Mouse (Mus musculus): ENCODE results near the gene Shb. TPM values are rescaled to one million over a fixed set of nuclear protein-coding genes. Genes with fewer than 3 reads are reported as not detected.
A peak's percentile ranks its signal among the peaks of the same experiment; 100 is the strongest.

Shb gene
- polyA plus RNA-seq, 1 experiment from 2014 or later = 10.3 TPM

DNA sequence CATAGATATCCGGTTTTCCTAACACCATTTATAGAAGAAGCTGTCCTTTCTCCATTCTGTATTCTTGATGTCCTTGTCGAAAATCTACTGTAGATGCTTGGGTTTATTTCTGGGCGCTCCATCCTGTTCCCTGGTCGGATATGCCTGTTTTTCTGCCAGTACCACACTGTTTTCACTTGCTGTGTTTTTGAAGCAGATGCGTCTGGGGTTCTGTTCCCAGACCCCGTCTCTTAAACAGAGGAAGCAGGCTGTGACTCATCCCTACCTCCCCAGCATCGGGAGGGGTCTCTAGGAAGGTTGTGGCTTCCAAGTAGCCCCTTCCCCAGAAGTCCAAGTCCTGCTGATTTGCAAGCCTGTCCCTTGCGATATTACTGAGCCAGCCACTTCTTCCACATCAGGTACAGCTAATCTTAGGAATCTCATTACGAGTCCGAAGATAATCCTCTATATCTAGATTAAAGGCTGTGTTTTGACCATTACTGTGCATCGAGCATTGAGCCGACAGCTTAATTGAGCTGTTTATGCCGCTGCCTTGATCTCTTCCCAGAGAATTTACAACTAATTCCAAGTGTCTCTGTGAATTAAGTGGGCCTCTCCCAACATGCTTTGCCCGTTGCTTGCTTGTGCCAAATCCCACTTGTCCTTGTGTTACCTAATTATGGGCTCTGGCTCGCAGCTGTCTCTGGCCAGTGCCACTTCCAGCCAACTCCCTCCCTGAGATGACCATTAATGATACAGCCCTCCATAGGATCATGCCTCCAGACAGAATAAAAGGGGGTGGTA, 8.1 kb upstream of the Shb start:
- no peaks in the 10 kb centered on the region for H3K36me3 ChIP-seq
- no peak for ATAC-seq (ENCODE audit: low FRiP score, low read depth)
- no peaks in the 10 kb centered on the region for H3K9me3 ChIP-seq
- no peak overlapping the region for H3K27ac ChIP-seq
- H3K4me3 ChIP-seq = no peak overlapping the region
- H3K4me1 ChIP-seq = no peaks in the 10 kb centered on the region
- 59% methylated on average over 15 of the region's 15 CpGs for WGBS
- H3K4me2 ChIP-seq (replicated peaks) = no peak overlapping the region
- H3K9ac ChIP-seq = no peak overlapping the region
- no peaks in the 10 kb centered on the region for H3K27me3 ChIP-seq (replicated peaks)

DNA sequence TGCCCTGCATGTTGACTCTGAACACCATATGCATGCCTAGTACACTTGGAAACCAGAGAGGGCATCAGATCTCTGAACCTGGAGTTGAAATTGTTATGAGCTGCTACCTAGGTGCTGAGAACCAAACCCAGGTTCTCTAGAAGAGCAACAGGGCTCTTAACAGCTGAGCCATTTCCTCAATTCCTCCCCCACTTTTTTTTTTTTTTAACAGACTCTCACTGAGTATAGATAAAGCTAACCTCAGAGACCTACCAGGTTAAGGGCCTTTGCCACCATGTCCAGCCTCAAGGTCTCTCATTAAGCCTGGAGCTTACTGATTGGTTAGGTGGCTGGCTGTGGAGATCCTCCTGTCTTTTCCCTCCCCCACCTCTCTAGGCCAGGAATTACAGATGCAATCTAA, 6.9 kb upstream of the Shb start:
- no peak overlapping the region for H3K27ac ChIP-seq
- no peaks in the 10 kb centered on the region for H3K9me3 ChIP-seq
- H3K4me2 ChIP-seq (replicated peaks) = no peak overlapping the region
- no peaks in the 10 kb centered on the region for H3K36me3 ChIP-seq
- no peak overlapping the region for H3K9ac ChIP-seq
- no peaks in the 10 kb centered on the region for H3K4me1 ChIP-seq
- H3K27me3 ChIP-seq (replicated peaks) = no peaks in the 10 kb centered on the region
- H3K4me3 ChIP-seq = no peak overlapping the region
- no peak for ATAC-seq (ENCODE audit: low FRiP score, low read depth)

DNA sequence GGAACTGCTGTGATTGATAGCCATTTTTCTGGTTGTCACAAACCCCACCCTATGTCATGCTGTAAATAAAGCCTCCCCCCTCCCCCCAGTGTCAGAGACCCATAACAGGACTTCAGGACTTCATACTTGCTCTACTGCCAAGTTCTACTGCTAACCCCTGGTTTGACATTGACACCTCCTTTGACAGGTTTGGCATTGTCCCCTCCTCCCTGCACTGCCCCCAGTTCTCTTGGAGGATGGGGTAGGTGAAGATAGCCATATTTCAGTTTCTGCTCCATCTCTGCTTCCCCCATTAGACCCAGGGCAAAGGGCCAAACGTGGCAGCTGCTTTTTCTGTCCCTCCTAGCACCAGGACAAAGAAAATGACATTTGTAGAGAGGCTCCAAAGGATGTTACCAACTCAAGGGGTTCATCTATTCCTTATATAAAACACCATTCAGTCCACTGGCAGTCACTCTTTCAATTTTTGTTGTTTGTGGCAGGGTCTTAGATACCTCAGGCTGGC, 1.2 kb upstream of the Shb start:
- Histone ChIP-seq H3K4me3 (no peak overlapping the region), H3K36me3 (no peaks in the 10 kb centered on the region), H3K27me3 (replicated peaks) (no peaks in the 10 kb centered on the region; the same call in 1 of the 2 replicates), H3K4me2 (replicated peaks) (no peak overlapping the region), H3K9ac (no peak overlapping the region), H3K9me3 (no peaks in the 10 kb centered on the region), H3K4me1 (peaks cover 27% of the 10 kb centered on the region), H3K27ac (no peak overlapping the region)
- ATAC-seq (ENCODE audit: low FRiP score, low read depth) = no peak
- WGBS = 60% methylated on average over 1 of the region's 1 CpGs

DNA sequence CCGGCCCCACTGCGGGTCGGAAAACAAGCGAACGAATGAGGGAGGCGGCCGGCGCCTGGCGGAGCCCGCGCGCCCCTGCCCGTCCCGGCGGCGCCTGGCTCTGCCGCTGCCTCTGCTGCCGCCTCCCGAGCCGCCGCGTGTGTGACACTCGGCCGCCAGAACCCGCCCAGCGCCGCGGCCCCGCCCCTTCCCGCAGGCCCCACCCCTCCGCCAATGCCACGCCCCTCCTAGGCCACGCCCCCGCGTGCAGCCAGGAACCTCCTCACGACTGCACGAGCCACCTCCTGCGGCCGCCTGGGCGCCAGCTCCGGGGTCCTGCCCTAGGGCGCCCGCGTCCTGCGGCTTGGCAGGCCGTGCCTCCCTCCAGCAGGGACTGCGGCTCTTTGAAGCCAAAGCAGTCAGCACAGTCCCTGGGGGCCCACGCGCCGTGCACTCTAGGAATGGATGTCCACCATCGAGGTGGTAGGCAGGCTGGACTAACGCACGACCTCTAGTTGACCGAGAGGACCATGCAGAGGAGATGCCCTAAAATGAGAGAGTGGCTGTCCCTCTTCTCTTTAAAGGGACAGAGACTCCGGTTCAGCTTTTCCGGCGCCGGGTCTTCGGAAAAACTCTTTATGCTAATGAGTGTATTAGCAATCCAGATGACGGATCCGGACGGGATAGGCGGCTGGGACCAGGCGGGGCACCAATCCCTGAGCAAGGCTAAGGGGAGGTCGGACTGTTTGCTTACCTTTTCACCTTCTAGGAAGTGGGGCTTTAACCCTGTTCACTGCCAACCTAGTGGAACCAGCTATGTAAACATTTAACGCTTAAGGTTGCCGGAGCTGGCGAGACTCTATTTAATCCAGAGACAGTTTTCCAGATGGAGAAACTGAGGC, 1.4 kb downstream of the Shb start:
- H3K27ac ChIP-seq = peak overlapping the region; percentile 81
- peak overlapping the region; percentile 88 for H3K4me2 ChIP-seq (replicated peaks)
- peak; percentile 91 for ATAC-seq (ENCODE audit: low FRiP score, low read depth)
- H3K36me3 ChIP-seq = no peaks in the 10 kb centered on the region
- H3K4me1 ChIP-seq = peaks cover 41% of the 10 kb centered on the region
- under 1% methylated on average over 67 of the region's 68 CpGs for WGBS
- peaks cover 5% of the 10 kb centered on the region; the same call in 1 of the 2 replicates for H3K27me3 ChIP-seq (replicated peaks)
- peak overlapping the region; percentile 71 for H3K4me3 ChIP-seq
- H3K9me3 ChIP-seq = no peaks in the 10 kb centered on the region
- H3K9ac ChIP-seq = peak overlapping the region; percentile 88

DNA sequence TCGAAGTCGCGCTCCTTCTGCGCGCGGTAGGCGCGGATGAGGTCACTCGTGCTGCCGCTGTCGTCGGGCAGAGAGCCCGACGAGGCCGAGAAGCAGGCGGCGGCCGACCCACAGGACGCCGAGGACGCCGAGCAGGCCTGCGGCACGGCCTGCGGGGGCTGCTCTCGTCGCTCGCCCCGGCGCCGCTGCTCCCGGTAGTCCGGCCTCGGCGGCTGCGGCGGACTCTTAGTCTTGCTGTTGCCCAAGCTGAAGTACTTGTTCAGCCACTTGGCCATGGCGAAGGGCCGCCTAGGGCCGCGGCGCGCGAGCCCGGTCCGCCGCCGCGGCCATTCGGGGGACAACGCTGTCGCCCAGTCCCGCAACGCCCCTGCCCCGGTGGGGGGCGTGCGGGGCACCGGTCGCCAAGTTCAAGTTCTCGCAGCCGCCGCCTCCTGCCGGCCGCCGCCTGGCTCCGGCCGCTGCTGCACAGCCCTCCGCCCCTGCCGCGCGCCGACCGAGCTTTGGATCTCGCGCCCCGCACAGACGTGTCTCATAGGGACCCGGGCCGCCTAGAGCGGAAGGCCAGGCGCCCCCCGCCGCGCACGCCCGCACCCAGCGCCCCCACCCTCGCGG, 2.2 kb downstream of the Shb start:
- Histone ChIP-seq H3K27ac (no peak overlapping the region; the same call in 1 of the 2 replicates), H3K4me1 (peaks cover 41% of the 10 kb centered on the region), H3K27me3 (replicated peaks) (peaks cover 5% of the 10 kb centered on the region; the same call in 1 of the 2 replicates), H3K4me3 (peak overlapping the region; percentile 71), H3K36me3 (no peaks in the 10 kb centered on the region), H3K9me3 (no peaks in the 10 kb centered on the region), H3K4me2 (replicated peaks) (peak overlapping the region; percentile 88), H3K9ac (peak overlapping the region; percentile 88)
- peak; percentile 59 for ATAC-seq (ENCODE audit: low FRiP score, low read depth)
- under 1% methylated on average over 88 of the region's 89 CpGs for WGBS

DNA sequence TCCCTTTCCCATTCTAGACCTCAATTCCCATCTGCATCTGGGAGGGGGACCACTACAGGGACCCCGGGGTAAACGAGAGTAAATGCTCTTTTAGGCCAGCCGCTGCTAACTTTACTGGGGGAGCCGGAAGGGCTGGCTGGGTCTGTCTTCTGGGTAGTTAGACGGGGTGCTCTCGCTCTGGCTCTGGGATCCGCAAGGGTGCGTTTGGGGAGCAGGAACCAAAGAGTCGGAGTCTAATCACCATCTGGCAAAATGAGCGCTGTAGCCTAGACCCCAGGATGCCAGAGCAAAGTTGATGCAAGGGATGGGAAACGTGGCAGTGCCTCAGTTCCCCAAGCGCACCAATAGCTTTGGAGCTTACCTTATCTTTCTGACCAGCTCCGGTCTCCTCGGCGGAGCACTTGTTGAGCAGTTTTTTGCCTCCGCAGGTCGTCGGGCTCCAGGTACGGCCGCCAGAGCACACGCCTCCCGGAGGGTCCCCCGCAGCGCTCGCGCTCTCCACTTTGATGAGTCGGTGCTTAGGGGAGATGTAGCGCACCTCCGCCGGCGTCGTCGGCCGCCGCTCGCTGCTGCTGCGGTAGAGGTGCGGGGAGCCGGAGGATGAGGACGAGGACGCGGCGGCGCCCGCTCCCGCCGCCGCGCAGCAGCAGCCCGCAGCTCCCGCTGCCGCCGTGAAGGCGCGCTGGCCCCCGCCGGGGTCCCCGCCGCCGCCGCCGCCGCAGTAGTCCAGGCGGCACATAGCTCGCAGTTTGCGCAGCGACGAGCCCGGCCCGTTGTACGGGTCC, 2.9 kb downstream of the Shb start:
- no peak; the same call in 1 of the 2 replicates for ATAC-seq (ENCODE audit: low FRiP score, low read depth)
- Histone ChIP-seq H3K9ac (peak overlapping the region; percentile 88), H3K27me3 (replicated peaks) (peaks cover 5% of the 10 kb centered on the region; the same call in 1 of the 2 replicates), H3K4me3 (peak overlapping the region; percentile 71), H3K36me3 (no peaks in the 10 kb centered on the region), H3K4me1 (peaks cover 41% of the 10 kb centered on the region), H3K4me2 (replicated peaks) (peak overlapping the region; percentile 88), H3K27ac (no peak overlapping the region), H3K9me3 (no peaks in the 10 kb centered on the region)
- under 1% methylated on average over 68 of the region's 71 CpGs for WGBS

DNA sequence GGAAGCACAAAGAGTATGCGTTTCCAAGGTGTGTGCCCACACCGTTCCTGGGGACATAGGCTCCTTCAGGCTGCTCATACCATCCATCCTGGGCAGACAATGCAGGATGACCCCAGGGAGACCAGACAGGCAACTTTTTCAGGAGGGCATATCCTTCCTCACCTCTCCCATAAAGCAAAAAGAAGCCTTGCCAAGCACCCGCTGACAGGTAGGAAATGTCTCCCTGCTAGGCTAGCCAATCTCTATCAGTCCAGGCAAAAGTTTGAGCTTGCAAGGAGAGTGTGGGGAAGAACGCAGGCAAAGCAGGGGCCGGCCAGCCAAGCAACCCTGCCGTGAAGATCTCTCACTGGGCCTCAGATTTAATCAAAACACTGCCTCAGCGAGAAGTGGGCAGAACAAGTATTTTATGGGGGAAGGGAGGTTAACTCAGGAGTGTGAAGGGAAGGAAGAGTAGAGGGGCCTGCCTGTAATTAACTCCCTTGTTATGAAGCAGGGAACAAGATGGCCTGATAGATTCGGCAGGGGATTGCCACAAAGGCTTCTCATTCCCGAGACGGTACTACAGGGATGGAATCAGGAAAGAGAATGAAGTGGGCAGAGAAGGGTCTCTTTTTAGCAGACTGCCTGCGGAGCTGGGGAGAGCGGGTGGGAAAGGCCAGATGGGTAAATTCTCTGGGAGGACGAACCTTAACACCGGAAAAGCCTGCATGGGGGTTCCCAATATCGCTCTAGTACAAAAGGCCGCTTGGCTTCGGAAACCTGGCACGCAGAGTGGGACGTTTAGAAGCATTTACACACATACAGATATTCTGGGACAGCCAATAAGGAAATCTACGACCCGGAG, 3.7 kb downstream of the Shb start:
- H3K9ac ChIP-seq = peak overlapping the region; percentile 88
- peaks cover 41% of the 10 kb centered on the region for H3K4me1 ChIP-seq
- H3K27me3 ChIP-seq (replicated peaks) = peaks cover 5% of the 10 kb centered on the region; the same call in 1 of the 2 replicates
- no peaks in the 10 kb centered on the region for H3K9me3 ChIP-seq
- H3K4me3 ChIP-seq = peak overlapping the region; percentile 71
- 2% methylated on average over 21 of the region's 21 CpGs for WGBS
- ATAC-seq (ENCODE audit: low FRiP score, low read depth) = no peak
- H3K36me3 ChIP-seq = no peaks in the 10 kb centered on the region
- H3K4me2 ChIP-seq (replicated peaks) = peak overlapping the region; percentile 88
- H3K27ac ChIP-seq = no peak overlapping the region

DNA sequence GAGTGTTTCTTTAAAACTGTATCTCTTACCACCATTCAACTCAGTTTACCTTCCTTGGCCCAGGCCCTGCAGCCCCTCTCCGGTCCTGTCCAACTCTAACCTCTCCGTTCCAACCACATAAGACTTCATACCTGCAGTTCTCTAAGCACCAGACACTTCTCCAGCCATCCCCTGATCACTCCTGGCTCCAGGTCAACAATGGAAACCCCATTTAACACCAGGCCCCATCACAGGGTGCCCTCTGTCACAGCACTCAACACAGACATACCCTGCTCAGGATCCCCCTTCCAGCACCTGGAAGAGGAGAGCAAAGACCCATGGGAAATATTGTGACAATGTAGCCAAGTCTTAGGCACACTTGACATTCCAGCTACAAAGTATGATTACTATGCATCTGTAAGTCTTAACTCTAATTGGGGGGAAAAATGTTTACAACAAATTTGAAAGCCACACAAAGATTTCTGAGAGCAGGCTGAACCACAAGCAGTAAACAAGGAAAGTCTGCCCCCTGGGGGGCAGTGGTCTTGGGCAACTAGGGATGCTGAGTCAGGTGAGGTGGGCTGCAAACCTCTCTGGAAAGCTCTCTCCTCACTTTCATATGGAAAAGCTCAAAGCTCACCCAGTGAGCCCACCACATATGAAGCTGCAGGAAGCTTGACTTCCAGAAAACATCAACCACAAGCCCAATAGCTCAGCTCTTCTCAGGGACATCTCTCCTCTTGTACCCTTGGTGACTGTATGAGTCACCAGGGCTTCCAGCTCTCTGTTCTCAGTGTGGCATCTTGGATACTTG, 4.5 kb downstream of the Shb start:
- no peak for ATAC-seq (ENCODE audit: low FRiP score, low read depth)
- H3K9me3 ChIP-seq = no peaks in the 10 kb centered on the region
- H3K4me2 ChIP-seq (replicated peaks) = peak overlapping the region; percentile 88
- WGBS = 93% methylated on average over 2 of the region's 2 CpGs
- H3K36me3 ChIP-seq = no peaks in the 10 kb centered on the region
- no peak overlapping the region for H3K9ac ChIP-seq
- H3K27me3 ChIP-seq (replicated peaks) = peaks cover 5% of the 10 kb centered on the region; the same call in 1 of the 2 replicates
- peaks cover 42% of the 10 kb centered on the region for H3K4me1 ChIP-seq
- H3K27ac ChIP-seq = no peak overlapping the region
- H3K4me3 ChIP-seq = peak overlapping the region; percentile 71

DNA sequence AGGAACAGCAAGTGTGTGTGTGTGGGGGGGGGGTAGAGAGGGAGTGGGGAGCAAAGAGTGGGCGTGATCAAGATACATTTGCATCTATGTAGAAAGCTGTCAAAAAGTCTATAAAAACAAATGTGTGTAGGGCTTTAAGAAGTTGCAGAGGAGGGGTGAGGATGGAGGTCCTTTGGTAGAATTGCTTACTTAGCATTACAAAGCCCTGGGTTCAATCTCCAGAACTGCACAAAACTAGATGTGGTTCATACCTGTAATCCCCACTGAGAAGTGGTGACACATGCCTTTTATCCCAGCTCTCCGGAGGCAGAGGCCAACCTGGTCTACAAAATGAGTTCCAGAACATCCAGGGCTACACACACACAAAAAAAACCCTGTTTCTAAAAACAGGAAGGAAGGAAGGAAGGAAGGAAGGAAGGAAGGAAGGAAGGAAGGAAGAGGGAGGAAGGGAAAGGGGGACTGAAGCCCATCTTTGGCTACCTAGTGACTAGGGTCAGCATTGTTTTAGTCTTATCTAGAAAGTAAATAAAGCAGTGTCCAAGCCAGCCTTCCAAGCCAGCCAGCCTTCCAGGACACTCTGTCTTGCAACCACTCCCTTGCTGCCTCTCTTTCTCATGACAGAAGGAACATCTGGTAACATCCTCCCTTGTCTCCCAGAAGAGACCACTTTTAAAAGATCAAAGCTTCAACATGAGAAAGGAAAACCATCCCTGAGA, 5.3 kb downstream of the Shb start:
- Histone ChIP-seq H3K4me3 (no peak overlapping the region), H3K36me3 (no peaks in the 10 kb centered on the region), H3K4me2 (replicated peaks) (peak overlapping the region; percentile 88), H3K27ac (no peak overlapping the region), H3K9me3 (no peaks in the 10 kb centered on the region), H3K4me1 (peaks cover 41% of the 10 kb centered on the region), H3K27me3 (replicated peaks) (peaks cover 5% of the 10 kb centered on the region; the same call in 1 of the 2 replicates), H3K9ac (no peak overlapping the region)
- WGBS = 84% methylated on average over 2 of the region's 2 CpGs
- no peak for ATAC-seq (ENCODE audit: low FRiP score, low read depth)

DNA sequence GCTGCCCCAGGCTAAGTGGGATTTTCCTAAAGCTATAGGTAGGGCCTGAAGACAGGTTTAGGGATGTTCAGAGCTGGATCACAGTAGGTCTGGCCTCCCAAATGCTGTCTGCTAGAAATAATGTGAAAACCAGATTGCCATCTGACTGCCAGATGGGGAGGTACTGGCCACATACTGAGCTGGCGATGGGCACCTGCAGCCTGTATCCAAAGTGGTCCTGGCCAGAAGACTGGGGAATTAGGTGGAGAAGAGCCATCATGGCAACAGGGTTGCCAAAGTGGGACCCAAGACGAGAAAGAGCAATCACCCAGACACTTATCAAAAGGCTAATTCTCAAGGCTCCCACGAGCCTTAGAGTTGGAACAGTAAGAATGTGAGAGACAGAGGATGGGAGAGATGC, 6.1 kb downstream of the Shb start:
- H3K9me3 ChIP-seq = no peaks in the 10 kb centered on the region
- 77% methylated on average over 3 of the region's 3 CpGs for WGBS
- H3K36me3 ChIP-seq = no peaks in the 10 kb centered on the region
- ATAC-seq (ENCODE audit: low FRiP score, low read depth) = no peak
- no peak overlapping the region for H3K4me2 ChIP-seq (replicated peaks)
- H3K27me3 ChIP-seq (replicated peaks) = peaks cover 5% of the 10 kb centered on the region; the same call in 1 of the 2 replicates
- H3K9ac ChIP-seq = no peak overlapping the region
- no peak overlapping the region for H3K27ac ChIP-seq
- H3K4me1 ChIP-seq = peaks cover 33% of the 10 kb centered on the region
- no peak overlapping the region for H3K4me3 ChIP-seq
